In the genomic region with DNA sequence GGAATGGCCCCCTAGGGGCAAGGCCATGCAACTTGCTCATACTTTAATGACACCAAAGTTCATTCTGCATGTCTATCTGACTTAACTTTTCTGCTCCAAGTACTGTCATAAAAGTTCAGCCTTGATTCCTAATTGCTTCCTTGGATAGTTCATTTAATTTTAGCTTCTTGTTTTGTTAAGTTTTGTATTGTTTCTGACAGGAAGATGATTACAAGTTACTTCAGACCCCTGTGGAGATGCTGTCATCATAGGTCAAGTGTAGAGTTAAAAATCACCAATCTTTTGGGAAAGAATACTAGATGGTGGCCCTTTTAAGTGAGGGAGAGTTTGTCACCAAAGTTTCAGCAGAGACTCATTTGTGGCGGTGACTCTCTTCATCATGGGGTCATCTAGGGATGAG, we compare ENCODE assay signal across 37 mouse cellular contexts. TPM values are rescaled to one million over a fixed set of nuclear protein-coding genes. Genes with fewer than 3 reads are reported as not detected.
"Had no signal": no experiment of that assay in that cellular context is flagged by ENCODE, and none has a peak within 500 bp of the region (broad histone marks: within the 10 kb centered on the region; RNA-seq: fewer than 3 reads in every experiment).

A gene (plus strand): TSS at position 301 of the 400 bp plus-strand sequence.

- DNase-seq: heart, adult 2 months; heart, postnatal 10 days; heart, postnatal 14 days; heart, postnatal 36 days; heart, postnatal 4 days; kidney, adult 18-20 months; kidney, postnatal 10 days; kidney, postnatal 14 days; kidney, postnatal 25 days; layer of hippocampus, adult 9-11 months; layer of hippocampus, postnatal 36 days had no signal

- H3K4me3 ChIP-seq: heart, adult 2 months; heart, embryonic 10.5 days; heart, embryonic 12.5 days; heart, embryonic 13.5 days; heart, embryonic 15.5 days; hindbrain, embryonic 10.5 days; hindbrain, embryonic 12.5 days; hindbrain, embryonic 13.5 days; hindbrain, embryonic 15.5 days; intestine, embryonic 15.5 days; kidney, embryonic 15.5 days; layer of hippocampus, adult 2 months; left cerebral cortex, adult 2 months had no signal

- H3K27me3 ChIP-seq: heart, embryonic 12.5 days; heart, embryonic 13.5 days; heart, embryonic 15.5 days; hindbrain, embryonic 12.5 days; hindbrain, embryonic 13.5 days; hindbrain, embryonic 15.5 days; intestine, embryonic 15.5 days; kidney, embryonic 15.5 days had no signal

- ATAC-seq: hindbrain, embryonic 16.5 days; hindbrain, postnatal 0 days; inflammation-experienced regulatory T-cells, adult 6 months; intestine, embryonic 15.5 days; intestine, embryonic 16.5 days; intestine, postnatal 0 days had no signal

- H3K4me1 ChIP-seq: heart, embryonic 10.5 days; heart, embryonic 12.5 days; heart, embryonic 13.5 days; heart, embryonic 15.5 days; hindbrain, embryonic 10.5 days; hindbrain, embryonic 12.5 days; hindbrain, embryonic 13.5 days; hindbrain, embryonic 15.5 days; intestine, embryonic 15.5 days; kidney, embryonic 15.5 days had no signal

- H3K9ac ChIP-seq: heart, embryonic 12.5 days; heart, embryonic 13.5 days; heart, embryonic 15.5 days; hindbrain, embryonic 12.5 days; hindbrain, embryonic 13.5 days; hindbrain, embryonic 14.5 days; hindbrain, embryonic 15.5 days; intestine, embryonic 15.5 days; kidney, embryonic 15.5 days had no signal

- H3K27ac ChIP-seq: heart, adult 2 months; heart, embryonic 10.5 days; heart, embryonic 13.5 days; heart, embryonic 15.5 days; hindbrain, embryonic 10.5 days; hindbrain, embryonic 12.5 days; hindbrain, embryonic 13.5 days; hindbrain, embryonic 14.5 days; hindbrain, embryonic 15.5 days; hindbrain, postnatal 0 days; intestine, embryonic 15.5 days; kidney, embryonic 15.5 days; kidney, postnatal 0 days; layer of hippocampus, adult 2 months; left cerebral cortex, adult 2 months had no signal

- H3K9me3 ChIP-seq: heart, embryonic 10.5 days; heart, embryonic 13.5 days; heart, embryonic 15.5 days; hindbrain, embryonic 10.5 days; hindbrain, embryonic 13.5 days; hindbrain, embryonic 15.5 days; intestine, embryonic 15.5 days; kidney, embryonic 15.5 days had no signal

- H3K36me3 ChIP-seq: heart, embryonic 10.5 days; heart, embryonic 12.5 days; heart, embryonic 13.5 days; heart, embryonic 15.5 days; hindbrain, embryonic 10.5 days; hindbrain, embryonic 12.5 days; hindbrain, embryonic 13.5 days; hindbrain, embryonic 15.5 days; intestine, embryonic 15.5 days; kidney, embryonic 15.5 days had no signal

- H3K4me2 ChIP-seq: heart, embryonic 11.5 days; heart, embryonic 12.5 days; heart, embryonic 13.5 days; heart, embryonic 15.5 days; hindbrain, embryonic 12.5 days; hindbrain, embryonic 13.5 days; hindbrain, embryonic 14.5 days; hindbrain, embryonic 15.5 days; intestine, embryonic 15.5 days; kidney, embryonic 15.5 days had no signal

RNA-seq across cellular contexts. Expression of the gene that starts here (rescaled TPM):
- polyA plus RNA-seq: heart, adult 2 months; heart, embryonic 10.5 days; heart, embryonic 11.5 days; heart, embryonic 12.5 days; heart, embryonic 13.5 days; heart, embryonic 14.5 days; heart, embryonic 15.5 days; heart, embryonic 16.5 days; heart, postnatal 0 days; hindbrain, embryonic 10.5 days; hindbrain, embryonic 11.5 days; hindbrain, embryonic 12.5 days; hindbrain, embryonic 13.5 days; hindbrain, embryonic 14.5 days; hindbrain, embryonic 15.5 days; hindbrain, embryonic 16.5 days; hindbrain, postnatal 0 days; inflammation-experienced regulatory T-cells, adult 6 months; intestine, embryonic 14.5 days; intestine, embryonic 15.5 days; intestine, embryonic 16.5 days; intestine, postnatal 0 days; kidney, embryonic 15.5 days; kidney, postnatal 0 days; large intestine, adult 2 months had no signal
